Mouse (Mus musculus): ENCODE data around the gene Ptpn3. TPM values are rescaled to one million over a fixed set of nuclear protein-coding genes. Genes with fewer than 3 reads are reported as not detected.

Ptpn3 gene
- polyA plus RNA-seq (2014; fragmentation: Nextera tagmentation; extraction: Ambion mirVana), result 3.3 and 3.8 TPM in 2 replicates

GRCm38 (mm10) chr4:57301410-57302313 lies at the start of gene Ptpn3:
Gene Ptpn3, minus strand, starts transcription at chr4:57301837.
- peaks cover 8 to 22% of the 10 kb centered on the region in 2 experiments for H3K4me1 ChIP-seq (ENCODE audit: control insufficient read depth in 2 of 2, insufficient read depth in 2 of 2, low read length in 2 of 2)
- H3K9me3 ChIP-seq (ENCODE audit: control insufficient read depth, low read length), result no peaks in the 10 kb centered on the region
- peaks cover 11% of the 10 kb centered on the region for H3K27me3 ChIP-seq (ENCODE audit: control insufficient read depth, insufficient read depth, low read length)
- under 1% methylated on average over 42 of the region's 42 CpGs for WGBS
- no peaks in the 10 kb centered on the region for H3K36me3 ChIP-seq (ENCODE audit: control insufficient read depth, insufficient read depth, low read length)
- peak within 1 kb of the TSS; percentile 74 to 81 for H3K27ac ChIP-seq (replicated peaks in 1 of 2; ENCODE audit: control insufficient read depth in 1 of 2, insufficient read depth in 1 of 2, low read depth in 2 of 2, low read length in 2 of 2)
- H3K4me2 ChIP-seq (ENCODE audit: low read length), result peak within 1 kb of the TSS; percentile 97
- H3K9ac ChIP-seq (ENCODE audit: low read length), result peak within 1 kb of the TSS; percentile 86
- peak within 1 kb of the TSS; percentile 79 to 91 for H3K4me3 ChIP-seq (ENCODE audit: control insufficient read depth in 1 of 2, insufficient read depth in 1 of 2, low read depth in 1 of 2, low read length in 2 of 2)
- ATAC-seq (ENCODE audit: insufficient number of reproducible peaks, insufficient read depth, low FRiP score, low read depth), result peak; percentile 89

DNA sequence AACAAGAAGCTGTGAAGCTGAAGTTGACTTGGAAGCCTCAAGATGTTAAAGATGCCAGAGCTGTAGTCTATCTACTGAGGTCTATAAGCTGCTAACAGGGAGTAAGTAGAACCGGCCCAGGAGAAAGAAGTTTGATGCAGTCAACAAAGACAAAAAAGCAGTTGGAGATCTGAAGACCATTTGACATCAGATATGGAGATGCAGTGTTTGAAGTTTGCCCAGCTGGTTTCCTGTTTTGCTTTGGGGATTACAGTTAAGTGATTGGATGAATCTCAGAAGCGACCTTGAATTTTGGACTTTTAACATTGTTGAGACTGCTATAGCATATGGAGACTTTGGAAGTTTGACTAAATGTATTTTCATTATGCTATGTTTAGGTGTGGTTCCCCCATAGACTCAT lies 48.9 kb upstream of the Ptpn3 start:
- H3K9ac ChIP-seq (ENCODE audit: low read length), result no peak overlapping the region
- no peaks in the 10 kb centered on the region for H3K4me1 ChIP-seq (ENCODE audit: control insufficient read depth in 2 of 2, insufficient read depth in 2 of 2, low read length in 2 of 2)
- no peak overlapping the region for H3K4me2 ChIP-seq (ENCODE audit: low read length)
- H3K4me3 ChIP-seq (ENCODE audit: control insufficient read depth in 1 of 2, insufficient read depth in 1 of 2, low read depth in 1 of 2, low read length in 2 of 2), result no peak overlapping the region
- H3K27me3 ChIP-seq (ENCODE audit: control insufficient read depth, insufficient read depth, low read length), result no peaks in the 10 kb centered on the region
- no peaks in the 10 kb centered on the region for H3K36me3 ChIP-seq (ENCODE audit: control insufficient read depth, insufficient read depth, low read length)
- H3K27ac ChIP-seq (replicated peaks in 1 of 2; ENCODE audit: control insufficient read depth in 1 of 2, insufficient read depth in 1 of 2, low read depth in 2 of 2, low read length in 2 of 2), result no peak overlapping the region
- H3K9me3 ChIP-seq (ENCODE audit: control insufficient read depth, low read length), result peaks cover 7% of the 10 kb centered on the region; the same call in 1 of the 2 replicates
- no peak for ATAC-seq (ENCODE audit: insufficient number of reproducible peaks, insufficient read depth, low FRiP score, low read depth)
- WGBS, result 74% methylated on average over 2 of the region's 2 CpGs

- no peak for ATAC-seq (ENCODE audit: insufficient number of reproducible peaks, insufficient read depth, low FRiP score, low read depth)
- no peak overlapping the region for H3K9ac ChIP-seq (ENCODE audit: low read length)
- peaks cover 5% of the 10 kb centered on the region; the same call in 1 of the 2 replicates for H3K9me3 ChIP-seq (ENCODE audit: control insufficient read depth, low read length)
Observed at GRCm38 (mm10) chr4:57343996-57344395, 42.4 kb upstream of the Ptpn3 start.

GRCm38 (mm10) chr4:57338923-57339322 lies 37.3 kb upstream of the Ptpn3 start:
- Histone ChIP-seq H3K27me3 (ENCODE audit: control insufficient read depth, insufficient read depth, low read length) (no peaks in the 10 kb centered on the region), H3K4me2 (ENCODE audit: low read length) (no peak overlapping the region), H3K4me1 (ENCODE audit: control insufficient read depth in 2 of 2, insufficient read depth in 2 of 2, low read length in 2 of 2) (no peaks in the 10 kb centered on the region), H3K36me3 (ENCODE audit: control insufficient read depth, insufficient read depth, low read length) (no peaks in the 10 kb centered on the region), H3K27ac (replicated peaks in 1 of 2; ENCODE audit: control insufficient read depth in 1 of 2, insufficient read depth in 1 of 2, low read depth in 2 of 2, low read length in 2 of 2) (no peak overlapping the region), H3K9ac (ENCODE audit: low read length) (no peak overlapping the region), H3K9me3 (ENCODE audit: control insufficient read depth, low read length) (0 out of 2 replicates have a peak, but pooled peaks cover 2% of the 10 kb centered on the region), H3K4me3 (ENCODE audit: control insufficient read depth in 1 of 2, insufficient read depth in 1 of 2, low read depth in 1 of 2, low read length in 2 of 2) (no peak overlapping the region)
- WGBS, result 84% methylated on average over 17 of the region's 17 CpGs
- no peak for ATAC-seq (ENCODE audit: insufficient number of reproducible peaks, insufficient read depth, low FRiP score, low read depth)

More at GRCm38 (mm10) chr4:57343996-57344395, 42.4 kb upstream of the Ptpn3 start:
- Histone ChIP-seq H3K4me2 (ENCODE audit: low read length) (no peak overlapping the region), H3K4me3 (ENCODE audit: control insufficient read depth in 1 of 2, insufficient read depth in 1 of 2, low read depth in 1 of 2, low read length in 2 of 2) (no peak overlapping the region), H3K4me1 (ENCODE audit: control insufficient read depth in 2 of 2, insufficient read depth in 2 of 2, low read length in 2 of 2) (no peaks in the 10 kb centered on the region), H3K36me3 (ENCODE audit: control insufficient read depth, insufficient read depth, low read length) (no peaks in the 10 kb centered on the region), H3K27ac (replicated peaks in 1 of 2; ENCODE audit: control insufficient read depth in 1 of 2, insufficient read depth in 1 of 2, low read depth in 2 of 2, low read length in 2 of 2) (no peak overlapping the region), H3K27me3 (ENCODE audit: control insufficient read depth, insufficient read depth, low read length) (no peaks in the 10 kb centered on the region)
- 92% methylated on average over 7 of the region's 7 CpGs for WGBS

DNA sequence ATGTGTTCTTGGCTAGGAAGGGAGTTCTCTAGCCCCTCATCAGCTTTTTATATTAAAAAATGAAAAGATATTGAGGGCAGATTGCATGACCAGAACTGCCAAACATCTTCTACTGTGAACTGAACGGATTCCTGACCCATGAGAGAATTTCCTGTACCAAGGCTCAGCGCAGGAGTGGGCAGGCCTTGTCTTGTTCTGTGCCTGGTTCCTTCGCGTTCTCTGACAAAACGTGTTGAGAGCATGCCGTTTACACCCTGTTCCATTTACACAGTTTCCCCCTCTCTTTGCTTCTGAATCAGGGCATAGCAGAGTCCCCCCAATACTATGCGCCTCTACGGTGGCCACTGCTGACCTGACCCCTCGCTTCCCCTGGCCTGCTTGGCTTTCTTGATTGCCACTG lies 36.4 kb upstream of the Ptpn3 start:
- Histone ChIP-seq H3K27me3 (ENCODE audit: control insufficient read depth, insufficient read depth, low read length) (no peaks in the 10 kb centered on the region), H3K27ac (replicated peaks in 1 of 2; ENCODE audit: control insufficient read depth in 1 of 2, insufficient read depth in 1 of 2, low read depth in 2 of 2, low read length in 2 of 2) (no peak overlapping the region), H3K9ac (ENCODE audit: low read length) (no peak overlapping the region), H3K4me1 (ENCODE audit: control insufficient read depth in 2 of 2, insufficient read depth in 2 of 2, low read length in 2 of 2) (no peaks in the 10 kb centered on the region), H3K4me2 (ENCODE audit: low read length) (no peak overlapping the region), H3K9me3 (ENCODE audit: control insufficient read depth, low read length) (0 out of 2 replicates have a peak, but pooled peaks cover 4% of the 10 kb centered on the region), H3K36me3 (ENCODE audit: control insufficient read depth, insufficient read depth, low read length) (no peaks in the 10 kb centered on the region), H3K4me3 (ENCODE audit: control insufficient read depth in 1 of 2, insufficient read depth in 1 of 2, low read depth in 1 of 2, low read length in 2 of 2) (no peak overlapping the region)
- 71% methylated on average over 9 of the region's 9 CpGs for WGBS
- ATAC-seq (ENCODE audit: insufficient number of reproducible peaks, insufficient read depth, low FRiP score, low read depth), result no peak

- no peak for ATAC-seq (ENCODE audit: insufficient number of reproducible peaks, insufficient read depth, low FRiP score, low read depth)
- 0 out of 4 replicates have a peak, but pooled peaks cover 0 to 3% of the 10 kb centered on the region in 2 experiments for H3K4me1 ChIP-seq (ENCODE audit: control insufficient read depth in 2 of 2, insufficient read depth in 2 of 2, low read length in 2 of 2)
- 76% methylated on average over 9 of the region's 9 CpGs for WGBS
- H3K27me3 ChIP-seq (ENCODE audit: control insufficient read depth, insufficient read depth, low read length), result no peaks in the 10 kb centered on the region
- no peak overlapping the region for H3K27ac ChIP-seq (replicated peaks in 1 of 2; ENCODE audit: control insufficient read depth in 1 of 2, insufficient read depth in 1 of 2, low read depth in 2 of 2, low read length in 2 of 2)
- no peaks in the 10 kb centered on the region for H3K36me3 ChIP-seq (ENCODE audit: control insufficient read depth, insufficient read depth, low read length)
- H3K4me3 ChIP-seq (ENCODE audit: control insufficient read depth in 1 of 2, insufficient read depth in 1 of 2, low read depth in 1 of 2, low read length in 2 of 2), result no peak overlapping the region
- no peak overlapping the region for H3K9ac ChIP-seq (ENCODE audit: low read length)
- H3K4me2 ChIP-seq (ENCODE audit: low read length), result no peak overlapping the region
- 0 out of 2 replicates have a peak, but pooled peaks cover 4% of the 10 kb centered on the region for H3K9me3 ChIP-seq (ENCODE audit: control insufficient read depth, low read length)
Observed at GRCm38 (mm10) chr4:57335000-57335666, 33.5 kb upstream of the Ptpn3 start.

- Histone ChIP-seq H3K9ac (ENCODE audit: low read length) (no peak overlapping the region), H3K9me3 (ENCODE audit: control insufficient read depth, low read length) (0 out of 2 replicates have a peak, but pooled peaks cover 4% of the 10 kb centered on the region), H3K27ac (replicated peaks in 1 of 2; ENCODE audit: control insufficient read depth in 1 of 2, insufficient read depth in 1 of 2, low read depth in 2 of 2, low read length in 2 of 2) (no peak overlapping the region), H3K4me3 (ENCODE audit: control insufficient read depth in 1 of 2, insufficient read depth in 1 of 2, low read depth in 1 of 2, low read length in 2 of 2) (no peak overlapping the region), H3K4me2 (ENCODE audit: low read length) (no peak overlapping the region), H3K36me3 (ENCODE audit: control insufficient read depth, insufficient read depth, low read length) (no peaks in the 10 kb centered on the region), H3K4me1 (ENCODE audit: control insufficient read depth in 2 of 2, insufficient read depth in 2 of 2, low read length in 2 of 2) (0 out of 4 replicates have a peak, but pooled peaks cover 0 to 3% of the 10 kb centered on the region in 2 experiments), H3K27me3 (ENCODE audit: control insufficient read depth, insufficient read depth, low read length) (no peaks in the 10 kb centered on the region)
- no peak for ATAC-seq (ENCODE audit: insufficient number of reproducible peaks, insufficient read depth, low FRiP score, low read depth)
- 90% methylated on average over 12 of the region's 12 CpGs for WGBS
Observed at GRCm38 (mm10) chr4:57333926-57334548, 32.4 kb upstream of the Ptpn3 start.

All from heart, embryonic 14.5 days (tissue).